Comparison of ENCODE assay signal across 1 mouse cellular context in the genomic region with DNA sequence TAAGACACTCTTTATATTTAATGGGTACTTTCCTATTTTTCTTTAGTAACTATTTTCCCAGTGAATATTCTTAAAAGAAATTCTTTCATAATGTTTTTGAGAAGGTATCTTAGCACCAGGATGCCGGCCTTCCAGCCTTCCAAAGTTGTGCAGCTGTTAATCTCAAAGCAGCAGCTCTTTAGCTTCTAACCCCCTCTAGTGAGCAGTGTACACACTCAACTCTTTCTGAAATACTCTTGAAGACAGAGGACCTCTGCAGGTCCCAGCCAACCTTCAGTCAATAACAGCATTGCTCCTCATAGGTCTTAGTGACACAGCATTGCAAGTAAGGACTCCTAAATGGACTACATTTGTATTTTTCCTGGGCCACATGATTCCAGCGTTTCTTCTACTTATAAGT.
TF ChIP-seq lines count a peak whose summit lies in the region.

No protein-coding gene starts in this region.

TF ChIP-seq in CH12.LX, 34 proteins besides CTCF, POLR2A, EP300 and RAD21 (continued from another document):
- TF ChIP-seq MAX (IDR thresholded peaks at IDR 0.05; ENCODE audit: low read length) (no peak), UBTF (IDR thresholded peaks at IDR 0.05; ENCODE audit: low read depth, low read length) (no peak), TBP (conservative IDR thresholded peaks at IDR 0.05; ENCODE audit: low read depth, low read length) (no peak), USF1 (IDR thresholded peaks at IDR 0.05; ENCODE audit: low read depth, low read length) (no peak), NELFE (IDR thresholded peaks at IDR 0.05; ENCODE audit: low read depth, low read length) (no peak), CHD2 (IDR thresholded peaks at IDR 0.05; ENCODE audit: low read length) (no peak), BHLHE40 (IDR thresholded peaks at IDR 0.05; ENCODE audit: low read depth, low read length) (no peak), NRF1 (IDR thresholded peaks at IDR 0.05; ENCODE audit: low read depth, low read length) (no peak)
